Mouse (Mus musculus) hindbrain, embryonic 15.5 days (tissue): ENCODE measurements around the gene Trp53i11. TPM values are rescaled to one million over a fixed set of nuclear protein-coding genes. Genes with fewer than 3 reads are reported as not detected.

Experiments used
- ATAC-seq: fragments of 200-750 bp; cut with Nextera tagmentation; 2 replicates; pipeline ENCODE4 v1.8.0; 2017; ENCODE audit warnings: low read depth, moderate number of reproducible peaks, moderate TSS enrichment; ENCODE audit not compliant: low FRiP score
- H3K27ac ChIP-seq: fragments of 300-500 bp; sonication (generic); replicated peaks from 2 replicates; pipeline ENCODE4 v1.5.1; 2015; ENCODE audit warnings: mild to moderate bottlenecking, inconsistent platforms
- H3K27me3 ChIP-seq: fragments of 300-500 bp; sonication (generic); 2 replicates; pipeline ENCODE4 v1.6.1; 2015; ENCODE audit warnings: control low read depth, inconsistent platforms
- H3K36me3 ChIP-seq: fragments of 300-500 bp; sonication (generic); 2 replicates; pipeline ENCODE4 v1.6.1; 2015; ENCODE audit warnings: control low read depth, inconsistent platforms
- H3K4me1 ChIP-seq: fragments of 300-500 bp; sonication (generic); replicated peaks from 2 replicates; pipeline ENCODE4 v1.6.1; 2015; ENCODE audit warnings: control low read depth, inconsistent platforms
- H3K4me2 ChIP-seq: fragments of 300-500 bp; sonication (generic); 2 replicates; pipeline ENCODE4 v1.6.1; 2015; ENCODE audit warnings: moderate library complexity, mild to moderate bottlenecking, inconsistent platforms
- H3K4me3 ChIP-seq: fragments of 300-500 bp; sonication (generic); 2 replicates; pipeline ENCODE4 v1.5.1; 2015; ENCODE audit warnings: mild to moderate bottlenecking, inconsistent platforms
- H3K9ac ChIP-seq: fragments of 300-500 bp; sonication (generic); 2 replicates; pipeline ENCODE4 v1.6.1; 2015; ENCODE audit warnings: inconsistent platforms
- H3K9me3 ChIP-seq: fragments of 300-500 bp; sonication (generic); 2 replicates; pipeline ENCODE4 v1.6.1; 2016; ENCODE audit warnings: control low read depth, inconsistent platforms
- WGBS: fragments of 180-500 bp; shearing (Covaris S2); methylation state at CpG from one replicate; pipeline ENCODE4 v1.1.7; 2015; 5-methylcytosine and 5-hydroxymethylcytosine counted together
- polyA plus RNA-seq: library from polyadenylated mRNA; unstranded; fragments of >200 nt; fragmentation: Nextera tagmentation; extraction: Ambion mirVana; gene quantifications from 2 replicates; pipeline ENCODE4 v1.2.1, GENCODE M21; 2015

The Trp53i11 gene
- polyA plus RNA-seq, 1 experiment from 2014 or later, result 123 TPM

GRCm38 (mm10) chr2:93174159-93174558 lies 13.2 kb upstream of the Trp53i11 start:
- Histone ChIP-seq H3K27ac (no peak overlapping the region), H3K4me1 (peaks cover 61% of the 10 kb centered on the region)
- ATAC-seq, result no peak

GRCm38 (mm10) chr2:93175278-93175677 lies 12.1 kb upstream of the Trp53i11 start:
- H3K4me2 ChIP-seq, result no peak overlapping the region
- H3K9me3 ChIP-seq, result no peaks in the 10 kb centered on the region
- no peaks in the 10 kb centered on the region for H3K36me3 ChIP-seq
- H3K27me3 ChIP-seq, result no peaks in the 10 kb centered on the region
- peaks cover 72% of the 10 kb centered on the region for H3K4me1 ChIP-seq
- no peak overlapping the region for H3K9ac ChIP-seq
- H3K27ac ChIP-seq, result no peak overlapping the region; the same call in 1 of the 2 replicates
- 16% methylated on average over 5 of the region's 5 CpGs for WGBS
- no peak for ATAC-seq
- no peak overlapping the region for H3K4me3 ChIP-seq

More at GRCm38 (mm10) chr2:93174159-93174558, 13.2 kb upstream of the Trp53i11 start:
- Histone ChIP-seq H3K36me3 (no peaks in the 10 kb centered on the region), H3K27me3 (no peaks in the 10 kb centered on the region), H3K4me2 (no peak overlapping the region), H3K9ac (no peak overlapping the region), H3K9me3 (no peaks in the 10 kb centered on the region), H3K4me3 (no peak overlapping the region)
- WGBS, result 14% methylated on average over 5 of the region's 5 CpGs

GRCm38 (mm10) chr2:93175721-93176120 lies 11.6 kb upstream of the Trp53i11 start:
- no peak overlapping the region for H3K4me2 ChIP-seq
- H3K9me3 ChIP-seq, result no peaks in the 10 kb centered on the region
- no peak overlapping the region for H3K9ac ChIP-seq
- H3K36me3 ChIP-seq, result no peaks in the 10 kb centered on the region
- no peak for ATAC-seq
- H3K27ac ChIP-seq, result peak overlapping the region; percentile 76
- H3K27me3 ChIP-seq, result no peaks in the 10 kb centered on the region
- WGBS, result 63% methylated on average over 2 of the region's 2 CpGs
- H3K4me1 ChIP-seq, result peaks cover 72% of the 10 kb centered on the region
- no peak overlapping the region for H3K4me3 ChIP-seq

- H3K9me3 ChIP-seq, result no peaks in the 10 kb centered on the region
- H3K4me1 ChIP-seq, result peaks cover 66% of the 10 kb centered on the region
- no peak overlapping the region for H3K9ac ChIP-seq
- no peaks in the 10 kb centered on the region for H3K27me3 ChIP-seq
- H3K36me3 ChIP-seq, result no peaks in the 10 kb centered on the region
- WGBS, result 24% methylated on average over 4 of the region's 4 CpGs
- no peak overlapping the region for H3K4me3 ChIP-seq
- peak overlapping the region; percentile 22; the same call in 1 of the 2 replicates for H3K4me2 ChIP-seq
- no peak for ATAC-seq
- peak overlapping the region; percentile 76 for H3K27ac ChIP-seq
These were observed 11.1 kb upstream of the Trp53i11 start for GRCm38 (mm10) chr2:93176193-93176798.

GRCm38 (mm10) chr2:93176871-93177667 lies 10.3 kb upstream of the Trp53i11 start:
- no peaks in the 10 kb centered on the region for H3K36me3 ChIP-seq
- 5% methylated on average over 17 of the region's 17 CpGs for WGBS
- H3K27me3 ChIP-seq, result no peaks in the 10 kb centered on the region
- ATAC-seq, result no peak
- H3K4me3 ChIP-seq, result no peak overlapping the region
- H3K27ac ChIP-seq, result peak overlapping the region; percentile 76
- H3K4me1 ChIP-seq, result peaks cover 64% of the 10 kb centered on the region
- no peak overlapping the region for H3K9ac ChIP-seq
- peak overlapping the region; percentile 22; the same call in 1 of the 2 replicates for H3K4me2 ChIP-seq
- H3K9me3 ChIP-seq, result no peaks in the 10 kb centered on the region

- 65% methylated on average over 20 of the region's 20 CpGs for WGBS
These were observed 9.6 kb upstream of the Trp53i11 start for GRCm38 (mm10) chr2:93177668-93178312.

GRCm38 (mm10) chr2:93178313-93178677 lies 9.1 kb upstream of the Trp53i11 start:
- peaks cover 59% of the 10 kb centered on the region for H3K4me1 ChIP-seq

More at GRCm38 (mm10) chr2:93177668-93178312, 9.6 kb upstream of the Trp53i11 start:
- Histone ChIP-seq H3K36me3 (no peaks in the 10 kb centered on the region), H3K4me1 (peaks cover 59% of the 10 kb centered on the region), H3K27ac (peak overlapping the region; percentile 76), H3K27me3 (no peaks in the 10 kb centered on the region), H3K9me3 (no peaks in the 10 kb centered on the region), H3K4me2 (no peak overlapping the region), H3K4me3 (no peak overlapping the region), H3K9ac (no peak overlapping the region)
- ATAC-seq, result peak; percentile 36; the same call in 1 of the 2 replicates

GRCm38 (mm10) chr2:93179603-93180002 lies 7.7 kb upstream of the Trp53i11 start:
- Histone ChIP-seq H3K4me2 (peak overlapping the region; percentile 57; the same call in 1 of the 2 replicates), H3K4me1 (peaks cover 53% of the 10 kb centered on the region), H3K4me3 (no peak overlapping the region), H3K36me3 (no peaks in the 10 kb centered on the region), H3K27me3 (no peaks in the 10 kb centered on the region), H3K9me3 (no peaks in the 10 kb centered on the region), H3K27ac (no peak overlapping the region), H3K9ac (no peak overlapping the region)
- ATAC-seq, result no peak
- 63% methylated on average over 5 of the region's 5 CpGs for WGBS

More at GRCm38 (mm10) chr2:93178313-93178677, 9.1 kb upstream of the Trp53i11 start:
- Histone ChIP-seq H3K36me3 (no peaks in the 10 kb centered on the region), H3K27me3 (no peaks in the 10 kb centered on the region), H3K4me3 (no peak overlapping the region), H3K27ac (peak overlapping the region; percentile 76; the same call in 1 of the 2 replicates), H3K4me2 (no peak overlapping the region), H3K9ac (no peak overlapping the region), H3K9me3 (no peaks in the 10 kb centered on the region)
- WGBS, result 77% methylated on average over 4 of the region's 4 CpGs
- no peak for ATAC-seq

GRCm38 (mm10) chr2:93180077-93180844 lies 7.1 kb upstream of the Trp53i11 start:
- Histone ChIP-seq H3K9me3 (no peaks in the 10 kb centered on the region), H3K27ac (peak overlapping the region; percentile 63), H3K4me2 (peak overlapping the region; percentile 57), H3K27me3 (no peaks in the 10 kb centered on the region), H3K9ac (peak overlapping the region; percentile 33), H3K4me3 (peak overlapping the region; percentile 27), H3K4me1 (peaks cover 49% of the 10 kb centered on the region), H3K36me3 (no peaks in the 10 kb centered on the region)
- 0 out of 2 replicates have a peak, but pooled peaks have one; percentile 16 for ATAC-seq
- WGBS, result 1% methylated on average over 41 of the region's 41 CpGs

GRCm38 (mm10) chr2:93182859-93183258 lies 4.5 kb upstream of the Trp53i11 start:
- ATAC-seq, result no peak
- Histone ChIP-seq H3K9me3 (no peaks in the 10 kb centered on the region), H3K36me3 (no peaks in the 10 kb centered on the region), H3K27me3 (no peaks in the 10 kb centered on the region), H3K9ac (no peak overlapping the region), H3K4me1 (peaks cover 30% of the 10 kb centered on the region), H3K4me2 (no peak overlapping the region), H3K27ac (no peak overlapping the region), H3K4me3 (no peak overlapping the region)
- WGBS, result 75% methylated on average over 11 of the region's 11 CpGs

- Histone ChIP-seq H3K36me3 (no peaks in the 10 kb centered on the region), H3K9me3 (no peaks in the 10 kb centered on the region), H3K9ac (peak overlapping the region; percentile 72), H3K27me3 (no peaks in the 10 kb centered on the region), H3K27ac (peak overlapping the region; percentile 87), H3K4me1 (peaks cover 56% of the 10 kb centered on the region), H3K4me3 (peak overlapping the region; percentile 53), H3K4me2 (peak overlapping the region; percentile 75)
- WGBS, result under 1% methylated on average over 52 of the region's 53 CpGs
- peak; percentile 23; the same call in 1 of the 2 replicates for ATAC-seq
These were observed 842 bp downstream of the Trp53i11 start for GRCm38 (mm10) chr2:93188020-93188760.
